Mouse (Mus musculus) MEL-GATA-1-ER (cell line): ENCODE results near the gene Il33.
"Not testable (repeated sequence)": the region's sequence is repeated elsewhere in the genome, so short reads cannot be mapped to it uniquely, and the experiment has no call there.

Source experiments
- DNase-seq: peaks from one replicate; pipeline ENCODE4 v3.0.0-alpha.2; 2012; ENCODE audit warnings: low read depth; ENCODE audit errors: extremely low read depth

Gene Il33

GRCm38 (mm10) chr19:29937445-29937844 is 12.5 kb downstream of the Il33 start:
- no peak for DNase-seq

- DNase-seq = no peak
These were observed 15.3 kb downstream of the Il33 start for GRCm38 (mm10) chr19:29940239-29940638.

DNA sequence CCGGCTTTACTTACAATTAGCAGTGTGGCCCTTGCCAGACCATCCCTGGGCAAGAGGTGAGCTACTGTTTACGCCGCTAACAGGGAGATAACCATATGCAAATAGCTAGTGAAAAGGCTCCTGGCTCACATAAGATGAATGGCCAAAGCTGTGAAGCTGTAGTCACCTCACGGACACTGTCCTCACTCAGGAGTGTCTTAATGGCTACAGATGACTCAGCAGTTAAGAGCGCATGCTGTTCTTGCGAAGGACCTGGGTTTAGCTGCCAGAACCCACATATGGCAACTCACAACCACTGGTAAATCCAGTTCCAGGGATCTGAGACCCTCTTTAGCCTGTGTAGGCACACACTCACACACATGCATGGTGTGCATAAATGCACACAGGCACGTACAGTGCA is 16.3 kb downstream of the Il33 start:
- no peak for DNase-seq

DNA sequence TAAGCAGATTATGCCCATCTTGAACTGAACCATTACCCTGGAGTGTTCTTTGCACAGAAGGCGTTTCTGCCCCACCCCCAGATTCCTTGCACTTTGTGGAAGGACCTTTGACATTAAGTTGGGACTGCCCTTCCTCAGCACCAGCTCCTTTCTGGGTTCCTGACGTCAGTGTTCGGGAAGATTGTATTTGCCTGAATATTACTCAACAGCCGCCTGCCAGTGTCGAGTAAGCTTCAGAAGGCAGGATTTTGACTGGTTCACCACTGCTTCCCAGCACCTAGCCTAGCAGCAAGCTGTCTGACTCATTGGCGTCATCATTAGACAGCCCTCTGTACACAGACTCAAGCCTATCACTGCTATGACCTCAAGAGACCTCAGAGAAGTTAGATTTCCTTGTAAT is 17.4 kb downstream of the Il33 start:
- no peak for DNase-seq

DNA sequence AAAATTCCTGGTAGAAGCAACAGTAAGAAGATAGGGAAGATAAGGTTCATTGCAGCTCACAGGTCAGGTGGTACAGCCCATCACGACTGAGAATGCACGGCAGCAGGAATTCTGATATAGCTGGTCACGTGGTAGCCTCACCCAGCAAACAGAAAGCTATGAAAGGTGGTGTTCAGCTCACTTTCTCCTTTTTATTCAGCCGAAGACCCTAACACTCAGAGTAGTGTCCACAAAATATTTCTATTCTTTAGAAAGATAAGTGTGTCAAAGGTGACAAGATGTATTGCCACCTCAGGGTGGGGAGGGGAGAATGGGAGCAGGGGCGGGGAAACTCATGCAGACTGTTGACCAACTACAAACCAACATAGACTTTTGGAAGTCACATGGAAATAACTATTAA is 19.5 kb downstream of the Il33 start:
- no peak for DNase-seq

DNA sequence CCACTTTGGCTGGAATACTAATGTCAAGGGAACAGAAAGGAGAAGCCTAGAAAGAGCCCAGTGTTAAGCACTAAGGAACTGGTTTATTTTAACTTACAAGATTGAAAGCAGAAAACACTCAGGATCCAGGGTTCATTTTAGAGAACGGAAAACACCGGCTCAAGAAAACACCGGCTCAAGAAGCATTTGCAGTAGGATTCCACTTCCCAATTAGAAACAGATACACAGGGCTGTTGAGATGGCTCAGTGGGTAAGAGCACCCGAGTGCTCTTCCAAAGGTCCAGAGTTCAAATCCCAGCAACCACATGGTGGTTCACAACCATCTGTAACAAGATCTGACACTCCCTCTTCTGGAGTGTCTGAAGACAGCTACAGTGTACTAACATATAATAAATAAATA is 20.0 kb downstream of the Il33 start:
- DNase-seq = not testable (repeated sequence)

- DNase-seq = peak; percentile 85
These were observed 20.9 kb downstream of the Il33 start for GRCm38 (mm10) chr19:29945557-29946422.

- no peak for DNase-seq
These were observed 21.5 kb downstream of the Il33 start for GRCm38 (mm10) chr19:29946423-29946716.

- no peak for DNase-seq
These were observed 22.1 kb downstream of the Il33 start for GRCm38 (mm10) chr19:29947056-29947455.

DNA sequence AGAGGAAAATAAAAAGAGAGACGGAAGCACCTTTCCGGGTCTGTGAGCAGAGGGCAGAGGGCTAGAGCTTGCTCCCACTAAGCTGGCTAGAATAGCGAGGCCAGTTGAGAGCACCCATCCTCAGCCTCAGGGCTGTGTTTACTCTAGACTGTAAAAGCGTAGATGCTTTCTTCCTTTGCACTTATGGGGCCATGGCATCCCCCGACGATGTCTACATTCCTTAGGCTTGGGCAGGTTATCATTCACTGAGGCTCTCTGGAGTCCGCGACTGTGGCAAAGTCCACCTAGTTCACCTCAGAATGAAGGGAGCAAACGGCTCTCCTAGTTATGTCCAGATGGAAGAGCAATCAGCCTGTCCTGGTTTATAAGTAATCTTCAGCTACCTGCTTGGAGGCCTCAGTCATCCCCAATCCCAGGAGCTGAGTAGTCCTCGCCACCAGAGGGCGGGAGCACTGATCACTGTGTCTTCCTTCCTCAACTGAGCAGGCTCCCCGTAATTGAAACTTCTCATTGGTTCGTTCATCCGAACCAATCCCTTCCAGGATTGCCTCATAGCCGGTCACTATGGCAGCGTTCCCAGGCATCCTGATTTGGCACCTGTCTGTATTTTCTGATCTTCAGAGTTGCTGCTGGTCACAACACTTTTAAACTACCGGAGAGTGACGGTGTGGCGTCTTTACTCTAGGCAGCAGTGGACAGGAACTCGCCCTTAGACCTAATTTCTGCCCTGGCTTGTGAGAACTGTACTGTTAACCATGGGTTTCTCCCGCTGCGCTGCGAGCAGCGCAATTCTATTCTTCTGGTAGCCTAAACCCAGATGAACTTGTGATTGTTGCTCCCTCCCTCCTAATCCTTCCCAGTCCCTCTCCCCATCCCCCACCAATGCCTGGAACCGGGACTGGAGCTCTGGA is 23.2 kb downstream of the Il33 start:
- no peak for DNase-seq

DNA sequence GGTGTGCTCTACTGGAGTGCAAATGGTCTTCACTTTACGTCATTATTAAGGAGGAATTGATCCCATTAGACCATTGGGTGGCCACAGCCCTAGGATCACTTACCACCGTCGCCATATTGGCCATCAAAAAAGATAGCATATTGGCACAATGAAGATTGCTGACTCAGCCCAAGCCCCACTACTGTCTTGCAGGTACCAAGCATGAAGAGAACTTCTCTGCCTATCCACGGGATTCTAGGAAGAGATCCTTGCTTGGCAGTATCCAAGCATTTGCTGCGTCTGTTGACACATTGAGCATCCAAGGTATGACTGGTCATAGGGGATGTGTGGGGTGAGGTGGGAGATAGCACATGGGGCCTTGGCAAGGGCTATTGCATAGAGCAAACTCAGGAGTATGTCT is 27.6 kb downstream of the Il33 start:
- DNase-seq = no peak

DNA sequence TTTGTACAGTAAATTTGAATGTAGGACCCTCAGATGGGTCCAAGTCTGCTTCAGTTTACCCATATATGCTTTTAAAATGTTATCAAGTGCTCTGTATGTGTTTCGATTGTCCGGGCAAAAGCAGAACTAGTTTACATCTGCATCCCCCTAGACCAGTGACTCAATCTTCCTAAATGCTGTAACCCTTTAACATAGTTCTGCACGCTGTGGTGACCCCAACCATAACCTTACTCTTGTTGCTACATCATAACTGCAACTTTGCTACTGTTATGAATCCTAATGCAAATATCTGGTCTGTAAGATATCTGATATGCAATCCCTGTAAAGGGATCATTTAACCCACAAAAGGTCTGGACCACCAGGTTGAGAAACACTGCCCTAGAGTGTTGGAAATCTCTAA is 28.9 kb downstream of the Il33 start:
- DNase-seq = no peak

GRCm38 (mm10) chr19:29955454-29955853 is 30.5 kb downstream of the Il33 start:
- DNase-seq = peak; percentile 49

DNA sequence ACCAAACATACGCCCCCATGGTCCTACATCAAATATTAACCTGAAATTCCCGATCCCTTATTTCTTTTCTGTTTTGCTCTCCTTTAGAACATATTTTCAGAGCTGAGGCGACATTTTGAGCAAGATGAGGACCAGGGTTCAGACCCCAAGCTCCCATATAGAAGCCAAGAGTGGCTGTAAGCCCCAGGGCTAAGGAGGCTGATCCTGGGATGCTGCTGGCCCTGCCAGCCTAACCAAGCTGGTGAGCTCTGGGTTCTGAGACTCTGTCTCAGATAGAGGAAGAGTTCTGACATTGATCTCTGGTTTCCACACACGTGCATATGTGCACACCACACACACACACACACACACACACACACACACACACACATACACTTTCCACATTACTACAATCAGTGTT is 36.0 kb downstream of the Il33 start:
- no peak for DNase-seq

DNA sequence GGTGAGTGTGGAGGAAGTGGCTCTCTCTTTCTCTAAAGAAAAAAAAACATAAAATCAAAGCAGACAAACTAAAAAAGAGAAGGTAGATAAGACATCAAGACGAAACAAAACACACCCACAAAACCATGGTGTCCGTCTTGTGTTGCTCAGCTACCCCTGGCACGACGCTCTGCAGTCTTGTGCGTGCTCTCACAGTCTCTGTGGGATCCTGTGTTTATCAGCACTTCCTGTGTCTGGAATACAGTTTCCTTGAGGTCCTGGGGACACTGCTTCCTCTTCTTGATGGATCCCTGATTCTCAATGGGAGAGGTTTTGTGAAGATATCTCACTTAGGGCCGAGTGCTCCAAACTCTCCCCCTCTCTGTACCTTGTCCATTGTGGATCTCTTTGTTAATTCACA is 36.9 kb downstream of the Il33 start:
- DNase-seq = peak; percentile 31

DNA sequence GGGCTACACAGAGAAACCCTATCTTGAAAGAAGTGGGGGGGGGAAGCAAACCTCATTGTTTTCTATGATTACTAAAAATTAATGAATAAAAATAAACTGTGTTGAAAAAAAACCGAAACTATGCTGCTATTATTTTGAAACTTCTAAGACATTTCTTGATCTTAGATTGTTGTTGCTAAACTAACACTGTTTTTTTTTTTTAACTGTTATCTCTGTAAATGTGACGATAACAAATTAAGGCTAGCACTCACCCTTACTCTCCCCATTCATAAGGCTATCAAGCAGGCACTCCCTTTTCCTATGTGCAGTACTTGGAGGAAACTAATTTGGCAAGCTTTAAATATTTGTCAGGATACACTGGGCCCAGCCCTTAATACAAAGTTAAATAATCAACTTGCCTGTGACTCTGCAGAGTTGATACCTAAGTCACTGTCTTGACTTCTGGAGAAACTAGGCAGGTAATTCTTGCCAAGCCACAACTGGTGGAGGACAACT is 38.7 kb downstream of the Il33 start:
- DNase-seq = no peak

- DNase-seq = no peak
These were observed 43.0 kb downstream of the Il33 start for GRCm38 (mm10) chr19:29967960-29968359.

- no peak for DNase-seq
These were observed 48.5 kb downstream of the Il33 start for GRCm38 (mm10) chr19:29973396-29973795.

DNA sequence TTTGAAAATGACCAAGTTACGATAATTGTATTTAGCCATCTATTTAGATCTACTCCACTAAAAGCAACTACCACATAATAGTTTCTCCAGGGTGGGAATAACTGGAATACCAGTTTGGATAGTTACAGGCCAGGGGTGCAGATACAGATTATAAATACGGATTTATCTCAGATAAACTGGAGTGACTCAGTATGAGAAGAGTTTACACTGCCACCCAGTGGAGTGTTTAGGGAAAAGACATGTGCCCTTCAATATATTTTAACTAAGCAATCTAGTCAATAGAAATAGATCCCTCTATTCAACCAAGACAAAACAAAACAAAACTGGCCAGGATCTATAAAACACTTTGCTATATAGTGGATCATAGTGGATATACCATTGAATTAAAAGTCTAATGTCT is 53.9 kb downstream of the Il33 start:
- peak; percentile 56 for DNase-seq

DNA sequence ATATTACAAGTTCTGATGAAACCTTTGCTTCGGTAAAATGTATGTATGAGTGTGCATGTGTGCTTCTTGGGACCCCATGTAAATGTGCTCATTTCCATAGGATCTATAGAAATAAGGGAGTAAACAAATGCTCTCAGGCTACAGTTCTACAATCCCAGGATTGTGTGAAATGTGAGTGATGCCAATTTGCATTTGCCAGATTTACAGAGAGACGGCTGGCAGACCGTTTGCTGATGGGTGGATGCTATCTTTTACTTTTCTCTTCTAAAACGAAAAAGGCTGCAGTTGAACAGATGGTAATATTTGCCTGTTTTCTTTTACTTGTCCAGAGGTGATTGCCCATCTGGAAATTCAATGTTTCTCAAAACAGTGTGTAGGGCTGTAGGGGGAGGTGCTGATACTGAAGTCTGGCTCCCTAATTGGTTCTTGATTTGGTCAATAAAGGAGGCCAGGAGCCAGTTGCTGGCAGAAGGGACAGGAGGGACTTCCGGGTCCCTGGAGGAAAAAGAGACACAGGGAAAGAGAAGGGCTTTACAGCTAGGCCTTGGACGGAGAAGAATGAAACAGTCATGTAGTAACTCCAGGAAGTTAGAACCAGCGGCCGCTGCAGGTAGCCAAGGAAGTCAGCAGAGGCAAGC is 54.7 kb downstream of the Il33 start:
- no peak for DNase-seq

DNA sequence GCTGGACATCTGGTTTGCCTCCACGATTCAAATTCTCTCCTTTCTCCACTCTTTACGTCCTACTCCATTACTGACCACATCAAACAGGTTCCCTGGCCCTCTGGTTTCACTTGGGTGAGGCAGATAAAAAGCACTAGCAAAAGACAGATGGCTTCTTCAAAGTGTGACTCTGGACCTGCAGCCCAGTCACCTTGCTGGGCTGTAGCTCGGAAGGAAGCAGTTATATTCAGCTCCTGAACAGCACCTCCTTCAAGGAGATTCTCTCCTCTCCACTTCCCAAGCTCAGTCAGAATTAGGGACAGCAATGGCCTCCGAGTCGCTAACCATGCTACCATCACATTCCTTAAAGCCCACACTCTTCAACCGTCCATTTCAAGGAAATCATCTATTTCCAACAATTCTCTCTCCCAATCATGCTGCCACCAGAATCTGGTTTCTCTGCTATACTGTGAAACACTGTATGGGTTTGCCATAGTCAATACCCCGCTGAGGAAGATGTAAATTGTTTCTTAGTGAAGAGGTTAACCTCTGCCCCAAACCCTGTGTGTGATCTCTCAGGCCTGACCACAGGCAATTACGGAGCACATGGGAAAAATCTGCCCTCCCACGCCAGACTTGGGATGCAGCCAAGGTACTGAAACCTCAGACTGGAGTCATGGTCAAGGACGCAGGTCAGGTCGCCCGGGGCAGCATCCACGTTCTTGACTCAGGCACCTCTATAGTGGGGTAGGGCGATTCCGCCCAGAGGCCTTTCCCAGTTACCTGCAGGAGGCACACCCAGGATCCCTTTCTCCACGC is 59.5 kb downstream of the Il33 start:
- no peak for DNase-seq
